Mouse (Mus musculus): ENCODE data around the gene Ap2a1.

- TF ChIP-seq CHD2 (IDR thresholded peaks at IDR 0.05; ENCODE audit: low read depth, low read length) (no peak), HCFC1 (IDR thresholded peaks at IDR 0.05; ENCODE audit: borderline replicate concordance, insufficient read depth, low read length) (no peak), MAFK (IDR thresholded peaks at IDR 0.05; ENCODE audit: insufficient read depth, low read depth, low read length) (no peak)
Measured at GRCm38 (mm10) chr7:44916881-44917280, 12.4 kb downstream of the Ap2a1 start.

Data from ES-E14 (cell line).